Mouse (Mus musculus) embryo, embryonic 9.5 days (tissue): ENCODE measurements around the gene Ptprn2.

ENCODE experiments used
- DNase-seq: peaks from one replicate; pipeline ENCODE4 v3.0.0-alpha.2; 2017; ENCODE audit errors: extremely low spot score

The Ptprn2 gene

DNA sequence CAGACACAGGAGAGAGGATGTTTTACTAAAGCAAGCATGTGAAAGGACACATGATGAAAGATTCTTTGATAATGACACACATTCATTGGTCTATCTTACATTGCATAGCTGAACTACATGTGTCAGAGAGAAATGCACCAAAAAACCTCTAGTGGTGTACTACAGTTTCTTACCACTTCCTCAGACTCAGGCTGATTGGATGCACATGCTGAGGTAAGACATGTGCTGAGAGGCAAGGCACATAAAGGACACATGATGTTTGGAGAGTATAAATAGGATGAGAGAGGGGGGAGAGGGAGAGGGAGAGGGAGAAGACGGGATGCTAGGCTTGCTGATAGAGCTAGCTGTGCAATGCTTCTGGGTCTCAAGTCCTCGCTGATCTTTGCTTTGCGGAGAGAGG, 837.5 kb downstream of the Ptprn2 start:
- no peak for DNase-seq
